Mouse (Mus musculus) neural tube, embryonic 10.5 days (tissue): ENCODE results near the gene Lsp1.
A peak's percentile ranks its signal among the peaks of the same experiment; 100 is the strongest.

Experiments used
- DNase-seq: peaks from one replicate; pipeline ENCODE4 v3.0.0-alpha.2; 2017; ENCODE audit warnings: low spot score; ENCODE audit errors: extremely low spot score

Lsp1 gene

DNA sequence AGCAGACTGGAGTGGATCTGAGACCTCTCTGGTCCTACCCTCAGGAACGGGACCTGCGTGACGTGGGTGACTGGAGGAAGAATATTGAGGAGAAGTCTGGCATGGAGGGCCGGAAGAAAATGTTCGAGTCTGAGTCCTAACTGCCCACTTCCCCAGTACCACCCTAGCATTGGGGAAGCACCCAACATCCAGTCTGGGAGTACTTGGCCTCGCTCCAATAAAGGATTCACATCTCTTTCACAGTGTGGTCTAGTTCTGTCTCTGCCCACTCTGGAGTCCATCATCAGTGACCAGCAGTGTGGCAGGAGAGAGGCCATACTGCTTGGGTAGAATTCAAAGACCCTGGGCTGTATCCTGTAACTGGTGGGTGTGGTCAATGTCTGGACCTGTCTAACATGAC, 16.4 kb upstream of the Lsp1 start:
- no peak for DNase-seq

DNA sequence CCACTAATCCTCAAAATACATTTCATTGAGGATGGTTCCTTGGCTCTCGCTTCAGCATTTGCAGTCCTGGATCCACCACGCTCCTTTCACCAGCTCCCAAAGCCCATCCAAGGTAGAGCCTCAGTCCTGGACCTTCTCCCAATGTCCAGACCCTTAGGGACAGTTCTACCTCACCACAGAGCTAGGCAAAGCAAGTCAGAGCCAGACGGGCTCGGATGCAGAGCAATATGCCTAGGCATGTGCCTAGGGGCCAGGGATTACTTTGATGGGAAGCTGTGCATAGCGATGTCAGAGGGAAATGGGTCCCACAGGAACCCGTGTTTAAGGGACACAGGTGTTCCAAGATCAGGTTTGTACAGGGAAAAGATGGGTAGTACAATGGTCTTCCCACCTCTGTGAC, 15.3 kb upstream of the Lsp1 start:
- DNase-seq, result no peak

DNA sequence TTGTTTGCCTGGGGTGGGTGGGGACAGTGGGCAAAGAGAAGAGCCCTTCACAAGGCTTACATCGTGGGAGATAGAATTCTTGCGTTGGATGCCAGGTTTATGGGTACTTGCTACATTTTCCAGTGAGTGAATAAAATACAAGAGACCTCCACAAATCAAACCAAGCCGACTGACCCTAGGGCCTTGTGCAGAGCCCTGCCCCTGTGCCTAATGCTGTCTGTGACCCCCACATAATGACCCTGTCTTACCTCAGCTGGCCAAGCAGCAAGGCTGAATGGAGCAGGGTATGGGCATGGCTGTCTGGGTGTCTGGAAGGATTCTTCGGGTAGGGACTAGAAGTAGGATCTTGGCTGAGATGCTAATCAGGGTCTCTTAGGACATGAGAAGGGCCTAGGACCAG, 14.3 kb upstream of the Lsp1 start:
- no peak for DNase-seq

DNA sequence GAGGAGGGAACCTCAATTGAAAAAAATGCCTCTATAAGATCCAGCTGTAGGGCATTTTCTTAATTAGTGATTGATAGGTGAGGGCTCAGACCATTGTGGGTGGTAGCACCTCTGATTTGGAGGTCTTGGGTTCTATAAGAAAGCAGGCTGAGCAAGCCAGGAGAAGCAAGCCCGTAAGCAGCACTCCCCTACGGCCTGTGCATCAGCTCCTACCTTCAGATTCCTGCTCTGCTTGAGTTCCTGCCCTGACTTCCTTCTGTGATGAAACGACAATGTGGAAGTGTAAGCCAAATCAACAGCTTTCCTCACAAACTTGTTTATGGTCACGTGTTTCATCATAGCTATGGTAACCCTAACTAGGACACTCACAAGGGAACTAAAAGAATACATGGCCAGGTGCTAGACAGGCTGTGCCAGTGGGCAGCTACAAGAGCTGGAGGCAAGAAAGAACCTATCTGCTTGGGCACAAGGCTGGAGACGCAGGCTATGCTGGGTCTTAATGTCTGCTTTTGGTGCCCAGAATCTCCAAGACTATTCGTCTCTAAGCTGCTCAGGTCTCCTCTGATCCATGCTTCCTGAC, 11.5 kb upstream of the Lsp1 start:
- no peak for DNase-seq

DNA sequence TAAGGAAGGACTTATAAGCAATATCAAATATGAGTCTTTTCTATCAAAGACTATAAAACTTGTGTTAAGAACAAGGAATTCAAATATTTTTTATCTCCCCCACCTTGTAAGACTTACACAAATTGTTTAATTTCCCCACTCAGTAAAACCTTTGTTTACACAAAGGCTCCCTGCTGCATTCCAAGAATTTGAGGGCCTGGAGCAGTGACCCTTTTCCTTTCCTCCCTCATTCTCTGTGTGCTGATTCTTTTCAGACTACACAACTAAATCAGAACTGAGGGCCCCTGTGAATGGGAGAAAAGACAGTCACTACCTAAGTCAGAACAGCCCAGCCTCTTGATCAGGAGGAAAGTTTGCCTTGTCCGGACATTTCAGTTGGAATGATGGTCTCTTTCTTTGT, 5.9 kb upstream of the Lsp1 start:
- no peak for DNase-seq

DNA sequence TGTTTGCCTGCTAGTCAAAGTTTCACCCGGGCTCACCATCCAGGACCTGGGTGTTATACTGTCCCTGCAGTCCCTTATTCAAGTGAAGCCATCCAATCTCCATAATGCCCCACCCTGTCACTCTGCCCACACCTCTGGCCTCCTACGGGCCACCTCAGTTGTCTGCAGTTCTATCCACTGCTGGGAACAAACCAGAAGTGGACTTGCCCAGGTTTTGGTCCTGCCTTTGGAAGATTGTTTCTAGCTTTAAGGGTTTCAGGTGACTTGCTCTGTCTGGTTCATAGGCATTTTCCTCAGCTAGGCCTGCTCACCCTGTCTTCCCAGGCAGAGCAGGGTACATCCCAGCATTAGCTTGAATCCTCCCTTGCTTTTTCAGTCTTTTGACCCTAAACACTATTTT, 5.4 kb upstream of the Lsp1 start:
- no peak for DNase-seq

DNA sequence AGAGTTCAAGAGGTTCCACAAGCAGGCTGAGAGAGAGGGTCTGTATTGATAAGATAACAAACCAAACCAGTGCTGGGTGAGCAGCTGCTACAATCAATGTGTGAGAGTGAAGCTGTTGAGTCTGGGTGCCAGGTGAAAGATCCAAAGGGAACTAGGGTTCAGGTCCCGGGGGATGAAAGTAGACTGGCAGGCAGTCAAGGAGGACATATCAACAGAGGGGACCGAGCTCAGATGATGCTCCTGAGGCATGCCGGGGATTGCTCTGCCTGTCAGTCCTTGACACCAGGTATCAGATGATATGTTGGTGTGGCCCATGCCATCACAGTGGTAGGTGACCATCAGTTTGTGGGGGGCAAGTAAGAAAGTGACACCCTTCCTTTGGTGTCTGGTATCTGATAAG, 3.8 kb upstream of the Lsp1 start:
- no peak for DNase-seq

DNA sequence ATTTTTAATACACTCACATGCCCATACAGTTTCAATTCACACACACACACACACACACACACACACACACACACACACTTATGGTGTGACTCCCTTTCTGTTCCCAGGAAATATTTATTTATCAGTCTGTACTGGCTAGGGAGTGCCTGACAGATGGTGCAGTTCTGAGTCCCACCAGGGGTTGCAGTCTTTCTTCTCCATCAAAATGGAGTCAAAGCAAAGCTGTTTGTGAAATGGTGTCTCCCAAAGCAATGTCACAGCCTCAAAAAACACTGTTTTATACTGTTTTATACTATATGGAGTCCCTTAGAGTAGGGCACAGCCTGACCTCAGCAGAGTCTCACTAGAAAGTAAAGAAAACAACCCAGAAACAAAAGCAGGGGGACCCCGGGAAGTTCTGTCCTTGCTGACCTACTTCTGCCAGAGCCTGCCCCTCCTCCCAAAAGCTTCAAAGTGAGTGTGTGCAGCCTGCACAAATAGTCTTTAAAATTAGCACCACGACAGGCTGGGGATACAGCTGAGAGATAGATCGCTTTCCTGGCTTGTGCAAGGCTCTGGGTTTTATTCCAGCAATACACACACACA, 3.3 kb upstream of the Lsp1 start:
- DNase-seq, result no peak

DNA sequence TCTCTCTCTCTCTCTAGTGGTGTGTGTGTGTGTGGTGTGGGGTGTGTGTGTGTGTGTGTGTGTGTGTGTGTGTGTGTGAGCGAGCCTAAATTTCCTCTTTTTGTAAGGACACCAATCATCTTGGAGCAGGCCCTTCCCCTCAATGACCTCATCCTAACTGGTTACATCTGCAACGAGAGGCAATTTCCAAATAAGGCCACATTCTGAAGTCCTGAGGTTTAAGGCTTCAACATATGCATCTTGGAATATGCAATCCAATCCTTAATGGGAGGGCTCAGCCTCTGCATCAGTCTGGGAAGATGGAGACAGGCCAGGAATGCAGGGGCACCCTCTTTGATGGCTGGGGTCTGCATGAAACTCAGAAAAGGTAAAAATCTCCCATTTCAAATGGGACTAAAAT, 2.6 kb upstream of the Lsp1 start:
- peak; percentile 47 for DNase-seq

DNA sequence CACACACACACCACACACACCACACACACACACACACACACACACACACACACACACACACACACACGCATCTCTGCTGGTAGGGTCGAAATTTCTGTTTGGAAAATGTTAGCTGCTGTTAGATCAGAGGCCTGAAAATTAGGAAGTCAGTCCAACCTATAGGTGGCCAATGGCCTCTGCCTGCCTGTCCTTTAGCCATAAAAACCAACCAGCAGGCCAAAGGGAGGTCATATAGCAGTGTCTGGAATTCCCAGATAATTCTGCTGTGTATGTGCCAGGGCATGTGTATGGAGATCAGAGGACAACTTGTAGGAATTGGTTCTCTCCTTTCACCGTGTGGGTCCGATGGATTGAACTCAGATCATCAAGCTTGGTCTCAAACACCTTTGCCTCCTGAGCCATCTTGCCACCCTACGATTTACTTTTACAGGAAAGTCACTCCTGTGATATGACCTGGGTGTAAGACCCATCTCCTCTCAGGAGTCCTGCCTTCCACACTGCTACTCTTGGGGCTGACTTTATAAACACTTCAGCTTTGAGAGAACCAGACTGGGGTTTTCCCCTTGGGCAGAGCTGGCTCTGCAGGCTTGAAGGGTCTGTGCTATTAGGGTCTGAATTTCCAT, 1.8 kb upstream of the Lsp1 start:
- no peak for DNase-seq

DNA sequence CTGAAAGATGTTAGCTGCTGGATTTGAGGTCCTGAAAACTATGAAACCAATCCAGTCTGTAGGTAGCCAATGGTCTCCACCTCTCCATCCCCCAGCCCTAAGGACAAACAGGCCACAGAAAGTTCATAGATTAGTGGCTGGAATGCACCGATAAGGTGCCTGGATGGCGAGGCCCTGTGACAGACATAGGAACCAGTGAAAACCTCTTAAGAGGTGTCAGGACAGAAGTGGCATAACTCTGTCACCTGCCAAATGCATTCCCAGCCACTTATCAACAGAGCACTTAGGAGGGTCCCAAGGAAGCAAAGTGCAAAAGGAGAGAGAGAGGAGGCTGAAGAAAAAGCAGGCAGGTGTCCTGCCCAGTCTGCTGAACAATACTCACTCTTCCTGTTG, 1.3 kb upstream of the Lsp1 start:
- DNase-seq, result no peak

DNA sequence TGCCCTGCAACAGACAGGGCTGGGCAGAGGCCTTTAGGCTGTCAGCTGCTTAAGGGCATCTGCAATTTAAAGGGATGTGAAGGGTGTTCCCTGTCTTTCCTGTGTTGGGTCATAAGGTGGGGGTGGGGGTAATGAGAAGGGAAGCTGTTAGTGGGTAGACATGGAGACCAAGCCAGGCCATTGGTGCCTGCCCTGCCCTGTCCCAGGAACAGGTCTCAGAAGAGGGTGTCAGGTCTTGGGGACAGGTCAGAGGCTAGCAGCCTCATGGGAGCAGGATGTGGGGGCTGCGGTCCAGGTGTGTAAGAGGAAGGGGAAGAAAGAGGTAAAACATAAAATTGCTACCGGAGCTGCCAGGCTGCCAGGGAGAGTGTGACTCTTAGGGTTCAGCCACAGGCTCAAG, 837 bp downstream of the Lsp1 start:
- DNase-seq, result no peak

DNA sequence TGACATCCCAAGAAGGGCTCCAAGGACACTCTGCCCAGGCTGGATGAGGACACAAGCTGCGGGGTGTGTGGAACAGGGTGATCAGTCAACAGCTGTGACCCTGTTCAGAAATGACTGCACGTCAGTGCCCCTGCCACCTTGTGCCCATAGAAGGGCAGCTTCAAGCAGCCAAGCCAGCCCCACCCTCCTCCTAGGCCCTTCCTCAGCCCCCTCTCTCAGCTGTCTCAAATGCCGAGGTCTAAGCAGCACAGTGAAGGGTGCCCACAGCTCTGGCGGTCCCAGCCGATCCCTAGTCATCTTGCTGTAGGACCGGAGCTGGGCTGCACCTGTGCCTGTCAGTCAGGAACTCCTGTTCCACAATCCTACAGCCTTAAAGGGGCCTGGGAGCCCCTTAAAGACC, 1.6 kb downstream of the Lsp1 start:
- DNase-seq, result no peak

DNA sequence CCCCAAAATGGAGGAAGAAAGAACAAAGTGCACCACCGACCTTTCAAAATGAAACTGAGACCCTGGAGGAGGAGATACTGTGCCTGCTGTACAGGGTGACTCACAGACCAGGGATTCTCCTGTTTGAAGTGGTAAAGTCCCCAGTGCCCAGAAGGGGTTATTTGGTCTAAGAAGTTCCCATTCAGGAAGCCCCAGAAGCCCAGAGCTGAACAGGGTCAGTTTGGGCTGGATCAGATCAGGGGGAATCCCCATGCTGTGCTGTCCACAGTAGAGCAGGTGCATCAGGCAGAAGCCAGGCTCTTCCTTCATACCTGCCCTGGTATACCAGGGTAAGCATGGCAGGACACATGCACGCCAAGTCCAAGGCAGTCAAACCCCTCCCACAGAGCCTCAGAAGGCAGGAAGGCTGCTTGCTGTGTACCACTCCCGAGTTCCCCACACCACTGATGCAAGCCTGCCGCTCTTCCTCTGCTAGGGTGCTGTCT, 2.0 kb downstream of the Lsp1 start:
- no peak for DNase-seq

DNA sequence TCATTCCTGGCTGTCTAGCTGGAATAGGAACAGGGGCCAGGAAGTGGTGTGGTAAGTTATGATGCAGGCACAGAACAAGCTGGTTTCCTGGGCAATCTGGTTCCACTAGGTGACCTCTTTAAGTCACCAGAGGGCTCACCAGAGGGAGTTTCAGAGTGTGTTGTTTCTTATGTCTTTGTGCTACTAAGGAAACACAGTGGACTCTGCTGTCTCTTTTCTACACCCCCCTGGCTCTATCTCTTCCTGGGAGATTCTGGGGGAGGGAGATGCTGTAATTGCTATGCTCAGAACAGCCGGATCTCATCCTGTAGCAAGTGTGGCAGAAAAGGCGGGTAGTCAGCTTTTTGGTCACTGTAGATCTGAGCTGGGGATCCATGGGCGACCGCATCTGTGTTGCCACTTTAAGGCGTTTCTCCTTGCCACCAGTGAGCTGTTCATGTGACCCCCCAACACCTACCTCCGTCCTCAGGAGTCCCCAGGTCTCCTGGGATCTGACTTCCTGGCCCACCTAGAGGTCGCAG, 9.6 kb downstream of the Lsp1 start:
- no peak for DNase-seq

DNA sequence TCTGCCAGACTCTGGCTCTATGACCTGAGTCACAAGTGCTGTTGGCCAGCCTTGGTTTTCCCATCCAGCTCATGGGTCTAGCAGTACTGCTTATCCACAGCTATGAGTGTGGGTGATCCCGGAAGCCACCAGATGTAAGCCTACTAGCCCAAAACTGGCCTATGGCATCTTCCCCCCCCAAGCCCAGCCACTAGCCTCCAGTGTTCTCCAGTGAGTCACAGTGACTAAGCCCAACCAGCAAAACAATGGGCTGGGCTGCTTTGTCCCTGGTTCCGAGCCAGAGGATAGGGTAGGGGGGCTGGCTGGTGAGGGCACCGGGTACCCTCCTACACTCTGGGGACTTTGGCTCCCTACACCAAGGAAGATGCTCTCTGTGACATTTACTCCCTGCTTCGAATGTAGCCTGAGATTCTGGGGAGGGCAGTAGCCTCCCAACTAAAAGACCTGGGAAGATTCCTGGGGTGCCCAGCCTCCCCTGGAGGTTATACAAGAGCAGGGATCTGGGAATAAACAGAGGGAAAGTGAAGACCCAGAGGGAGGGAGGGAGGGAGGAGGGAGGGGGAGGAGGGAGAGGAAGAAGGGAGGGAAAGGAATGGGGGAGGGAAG, 10.3 kb downstream of the Lsp1 start:
- DNase-seq, result peak; percentile 51

DNA sequence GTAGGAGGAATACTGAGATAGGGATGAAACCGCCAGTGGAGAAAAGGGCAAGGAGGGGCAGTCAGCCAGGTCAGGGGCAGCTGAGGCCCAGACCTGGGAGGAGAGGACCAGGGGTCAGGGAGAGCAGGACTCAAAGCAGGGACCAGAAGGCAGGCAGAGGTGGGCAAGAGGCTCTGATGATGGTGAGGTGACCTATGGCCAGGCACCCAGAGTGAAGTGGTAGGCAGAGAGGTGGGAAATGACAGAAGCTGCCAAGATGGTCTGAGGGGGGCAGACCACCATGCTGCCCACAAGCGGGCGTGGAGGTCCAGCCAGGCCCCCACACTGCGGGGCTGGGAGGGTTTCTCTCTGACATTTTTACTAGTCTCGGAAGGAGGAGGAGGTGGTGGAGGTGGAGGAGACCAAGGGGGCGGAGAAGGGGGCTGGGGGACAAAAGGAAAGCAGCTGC, 10.8 kb downstream of the Lsp1 start:
- no peak for DNase-seq

DNA sequence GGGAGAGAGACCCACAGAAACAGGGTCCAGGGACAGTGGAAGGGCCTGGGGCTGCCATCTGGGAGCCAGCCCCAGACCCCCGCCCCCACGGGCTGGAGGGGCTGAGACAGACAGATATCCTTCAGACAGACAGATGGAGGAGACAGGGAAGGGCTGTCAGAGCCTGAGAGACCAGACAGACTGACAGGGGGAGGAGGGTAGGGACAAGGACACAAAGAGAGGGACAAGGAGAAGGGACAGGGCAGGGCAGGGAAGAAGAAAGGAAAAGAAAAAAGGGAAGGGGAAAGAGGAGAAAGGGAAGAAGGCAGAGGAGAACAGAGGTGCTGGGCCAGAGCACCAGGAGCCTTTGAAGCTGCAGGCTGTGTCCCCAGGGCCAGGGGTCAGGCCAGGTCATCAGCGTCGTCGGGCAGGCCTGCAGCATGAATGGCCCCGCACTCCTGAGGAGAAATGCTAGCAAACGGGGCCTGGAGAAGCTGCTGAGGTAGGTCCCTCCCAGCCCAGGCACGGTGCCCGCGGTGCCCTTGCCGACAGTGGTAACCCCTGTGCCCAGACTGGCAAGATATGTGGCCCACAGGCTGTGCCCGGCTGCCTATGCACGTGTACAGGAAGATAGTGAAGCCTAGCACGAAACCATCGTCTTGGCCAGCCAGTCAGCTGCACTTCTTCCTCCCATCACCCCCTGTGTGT, 11.4 kb downstream of the Lsp1 start:
- DNase-seq, result peak; percentile 41

DNA sequence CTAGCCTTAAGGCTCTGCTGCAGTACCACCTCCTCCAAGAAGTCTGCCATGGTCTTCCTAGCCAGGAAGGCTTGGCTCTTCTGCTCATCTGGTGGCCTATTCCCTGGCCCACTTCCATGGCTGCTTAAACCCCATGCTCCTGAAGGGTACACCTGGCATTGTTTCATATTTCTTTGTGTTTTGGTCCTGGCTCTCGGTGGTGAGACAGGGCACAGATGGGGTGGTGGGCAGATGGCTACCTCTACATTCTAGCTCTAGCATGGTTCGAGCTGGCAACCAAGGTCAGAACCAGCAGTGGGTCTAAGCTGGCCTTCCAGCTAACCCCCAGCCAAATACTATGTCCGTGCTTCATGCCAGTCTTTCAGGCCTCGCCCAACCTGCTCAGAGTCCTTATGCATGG, 12.3 kb downstream of the Lsp1 start:
- DNase-seq, result no peak

DNA sequence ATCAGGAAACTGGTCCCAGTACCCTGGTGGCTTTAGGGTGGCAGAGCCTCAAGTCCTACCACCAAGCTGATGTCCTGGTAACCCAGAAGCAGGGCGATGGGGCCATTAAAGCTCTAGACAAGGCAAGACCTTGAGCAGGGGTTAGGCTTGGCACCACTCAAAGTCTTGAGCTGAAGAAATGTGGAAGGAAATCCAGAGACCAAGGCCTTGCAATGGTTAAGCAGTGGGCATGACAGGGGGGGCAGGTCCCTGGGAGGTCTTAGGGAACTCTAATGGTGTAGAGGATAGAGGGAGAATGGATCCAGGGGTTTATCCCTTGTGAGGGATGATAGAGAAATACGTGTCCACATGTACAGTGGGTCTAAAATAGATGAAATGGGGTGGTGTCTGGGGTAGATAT, 12.9 kb downstream of the Lsp1 start:
- DNase-seq, result no peak

DNA sequence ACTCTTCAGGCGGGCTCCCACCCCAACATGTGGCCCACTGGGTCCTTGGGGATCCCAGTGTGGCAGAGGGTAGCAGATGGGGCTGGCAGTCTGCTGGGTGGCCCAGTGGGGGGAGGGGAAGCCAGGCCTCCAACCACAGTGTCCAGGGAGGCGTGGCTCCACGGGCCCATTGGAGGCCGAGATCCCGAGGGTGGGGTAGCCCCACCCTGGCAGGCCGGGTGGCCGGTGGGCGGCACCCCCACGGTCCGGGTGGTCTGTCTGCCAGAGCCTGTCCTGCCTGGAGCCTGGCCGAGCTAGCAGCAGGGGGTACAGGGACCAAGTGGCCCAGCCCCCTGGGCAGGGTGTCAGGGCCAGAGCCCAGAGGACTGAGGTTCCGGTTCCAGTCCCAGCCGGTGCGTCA, 14.2 kb downstream of the Lsp1 start:
- DNase-seq, result no peak

DNA sequence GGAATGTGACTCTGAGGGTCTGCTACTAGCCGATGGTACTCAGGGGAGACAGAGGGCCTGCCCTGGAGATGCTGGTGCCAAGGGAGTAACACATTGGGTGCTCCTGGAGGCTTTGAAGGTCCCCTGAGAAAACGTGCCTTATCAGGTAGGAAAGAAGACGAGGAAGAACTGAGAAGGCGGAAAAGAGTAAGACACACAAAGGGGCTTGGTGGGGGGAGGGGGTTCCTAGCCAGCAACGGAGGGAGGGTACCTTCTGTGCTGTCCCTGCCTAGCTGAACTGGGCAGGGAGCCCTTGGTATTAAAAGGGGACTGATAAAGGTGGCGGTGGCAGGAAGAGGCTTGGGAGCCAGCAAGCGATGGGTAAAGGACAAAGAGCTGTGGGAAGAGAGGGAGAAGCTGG, 15.0 kb downstream of the Lsp1 start:
- no peak for DNase-seq
